Mouse (Mus musculus): ENCODE results near the gene Sh3pxd2a. TPM values are rescaled to one million over a fixed set of nuclear protein-coding genes. Genes with fewer than 3 reads are reported as not detected.

Gene Sh3pxd2a
- polyA plus RNA-seq, 1 experiment from 2014 or later = 1.8 TPM

DNA sequence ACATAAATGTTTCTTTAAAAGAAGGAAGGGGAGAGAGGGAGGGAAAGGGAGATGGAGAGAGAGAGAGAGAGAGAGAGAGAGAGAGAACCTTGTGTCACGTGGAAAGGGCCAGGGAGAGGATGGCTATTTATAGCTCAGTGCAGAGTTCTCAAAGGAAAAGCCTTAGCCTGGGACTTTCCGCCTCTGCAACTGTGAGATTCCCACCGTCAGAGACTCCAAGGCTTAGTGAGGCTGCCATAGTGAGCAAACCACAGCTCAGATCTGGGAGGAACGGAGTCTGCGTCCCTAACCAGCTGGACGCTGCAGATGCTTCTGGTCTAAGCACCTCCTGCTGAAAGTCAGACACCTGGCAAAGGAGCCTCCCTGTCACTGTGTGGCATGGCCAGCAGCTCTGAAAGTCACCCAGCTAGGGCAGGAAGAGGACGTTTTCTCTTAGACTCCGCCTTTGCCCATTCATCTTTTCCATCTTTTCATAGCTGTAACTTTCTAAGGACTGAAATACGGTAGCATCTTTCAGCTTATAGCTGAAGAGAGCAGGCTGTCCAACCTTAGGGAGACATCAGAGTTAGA lies 21.9 kb upstream of the Sh3pxd2a start:
- peak overlapping the region; percentile 51 for H3K27ac ChIP-seq
- no peaks in the 10 kb centered on the region for H3K27me3 ChIP-seq (ENCODE audit: poor library complexity, severe bottlenecking)
- H3K4me1 ChIP-seq = peaks cover 9% of the 10 kb centered on the region
- H3K36me3 ChIP-seq (replicated peaks) = no peaks in the 10 kb centered on the region
- WGBS = 60% methylated on average over 9 of the region's 9 CpGs
- H3K9me3 ChIP-seq = peaks cover 14% of the 10 kb centered on the region; the same call in 1 of the 2 replicates
- DNase-seq (ENCODE audit: extremely low spot score, low spot score) = no peak
- H3K4me3 ChIP-seq = no peak overlapping the region

DNA sequence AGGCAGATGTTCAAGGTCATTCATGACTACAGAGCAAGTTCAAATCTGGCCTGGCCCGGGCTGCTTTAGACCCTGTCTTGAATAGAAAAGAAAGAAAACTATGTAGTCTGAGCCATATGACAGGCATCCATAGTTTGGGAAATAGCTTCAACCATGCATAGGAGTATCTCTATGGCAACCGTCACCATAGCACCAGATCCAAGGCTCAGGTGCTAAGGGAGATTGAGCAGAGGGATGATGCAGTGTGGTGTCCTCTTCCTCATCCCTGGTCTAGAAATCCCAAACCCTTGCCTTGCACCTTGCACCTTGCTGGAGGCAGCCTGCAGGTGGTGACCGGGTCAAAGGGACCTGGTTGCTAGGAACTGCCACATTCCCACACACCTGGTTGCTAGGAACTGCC lies 19.9 kb upstream of the Sh3pxd2a start:
- no peaks in the 10 kb centered on the region for H3K36me3 ChIP-seq (replicated peaks)
- peaks cover 5% of the 10 kb centered on the region; the same call in 1 of the 2 replicates for H3K9me3 ChIP-seq
- H3K27me3 ChIP-seq (ENCODE audit: poor library complexity, severe bottlenecking) = no peaks in the 10 kb centered on the region
- H3K27ac ChIP-seq = 0 out of 2 replicates have a peak overlapping the region, but pooled peaks have one; percentile 8
- no peak overlapping the region for H3K4me3 ChIP-seq
- peaks cover 9% of the 10 kb centered on the region for H3K4me1 ChIP-seq
- 83% methylated on average over 3 of the region's 3 CpGs for WGBS
- DNase-seq (ENCODE audit: extremely low spot score, low spot score) = no peak

DNA sequence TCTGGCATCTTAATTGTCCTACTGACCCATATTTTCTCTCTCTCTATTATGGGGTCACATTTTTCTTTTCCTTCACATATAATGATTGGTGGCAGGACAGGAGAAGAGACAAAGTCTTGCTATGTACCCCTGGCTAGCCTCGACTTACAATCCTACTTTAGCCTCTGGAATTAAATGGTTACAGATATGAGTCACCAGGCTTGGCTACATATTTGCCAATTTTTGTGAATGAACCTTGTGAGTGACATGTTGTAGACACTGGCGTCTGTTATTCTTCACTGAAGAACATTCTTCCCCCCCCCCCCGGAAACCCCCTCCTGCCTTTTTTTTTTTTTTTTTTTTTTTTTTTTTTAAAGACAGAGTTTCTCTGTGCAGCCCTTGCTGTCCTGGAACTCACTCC lies 19.1 kb upstream of the Sh3pxd2a start:
- Histone ChIP-seq H3K36me3 (replicated peaks) (no peaks in the 10 kb centered on the region), H3K4me3 (no peak overlapping the region), H3K27me3 (ENCODE audit: poor library complexity, severe bottlenecking) (no peaks in the 10 kb centered on the region), H3K9me3 (0 out of 2 replicates have a peak, but pooled peaks cover 5% of the 10 kb centered on the region), H3K27ac (no peak overlapping the region), H3K4me1 (peaks cover 9% of the 10 kb centered on the region)
- 79% methylated on average over 3 of the region's 3 CpGs for WGBS
- no peak for DNase-seq (ENCODE audit: extremely low spot score, low spot score)

GRCm38 (mm10) chr19:47473453-47473852 lies 9.3 kb upstream of the Sh3pxd2a start:
- Histone ChIP-seq H3K27me3 (ENCODE audit: poor library complexity, severe bottlenecking) (no peaks in the 10 kb centered on the region), H3K4me1 (peaks cover 19% of the 10 kb centered on the region), H3K36me3 (replicated peaks) (no peaks in the 10 kb centered on the region), H3K27ac (peak overlapping the region; percentile 72), H3K9me3 (no peaks in the 10 kb centered on the region), H3K4me3 (no peak overlapping the region)
- DNase-seq (ENCODE audit: extremely low spot score, low spot score) = no peak
- WGBS = 79% methylated on average over 3 of the region's 3 CpGs

GRCm38 (mm10) chr19:47472881-47473400 lies 8.7 kb upstream of the Sh3pxd2a start:
- no peaks in the 10 kb centered on the region for H3K36me3 ChIP-seq (replicated peaks)
- H3K4me3 ChIP-seq = no peak overlapping the region
- H3K27me3 ChIP-seq (ENCODE audit: poor library complexity, severe bottlenecking) = no peaks in the 10 kb centered on the region
- no peaks in the 10 kb centered on the region for H3K9me3 ChIP-seq
- H3K4me1 ChIP-seq = peaks cover 19% of the 10 kb centered on the region
- WGBS = 68% methylated on average over 15 of the region's 15 CpGs
- DNase-seq (ENCODE audit: extremely low spot score, low spot score) = no peak
- H3K27ac ChIP-seq = peak overlapping the region; percentile 72

DNA sequence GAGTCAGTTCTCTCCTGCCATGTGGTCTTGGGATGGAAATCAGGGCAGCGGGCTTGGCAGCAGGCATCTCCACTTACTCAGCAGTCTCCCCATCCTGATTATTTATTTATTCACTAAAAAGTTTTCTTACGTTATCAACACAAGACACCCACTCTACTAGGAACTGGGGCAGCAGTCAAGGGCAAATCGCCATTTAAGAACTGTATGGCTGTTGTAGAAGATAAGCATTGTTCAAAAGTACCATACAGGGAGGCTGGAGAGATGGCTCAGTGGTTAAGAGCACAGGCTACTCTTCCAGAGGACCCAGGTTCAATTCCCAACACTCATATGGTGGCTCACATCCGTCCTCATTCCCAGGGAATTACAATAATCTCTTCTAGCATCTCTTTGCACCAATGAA lies 7.6 kb upstream of the Sh3pxd2a start:
- H3K9me3 ChIP-seq = no peaks in the 10 kb centered on the region
- no peaks in the 10 kb centered on the region for H3K36me3 ChIP-seq (replicated peaks)
- no peak for DNase-seq (ENCODE audit: extremely low spot score, low spot score)
- H3K4me3 ChIP-seq = no peak overlapping the region
- H3K27ac ChIP-seq = no peak overlapping the region
- H3K27me3 ChIP-seq (ENCODE audit: poor library complexity, severe bottlenecking) = no peaks in the 10 kb centered on the region
- 79% methylated on average over 4 of the region's 4 CpGs for WGBS
- peaks cover 19% of the 10 kb centered on the region for H3K4me1 ChIP-seq

DNA sequence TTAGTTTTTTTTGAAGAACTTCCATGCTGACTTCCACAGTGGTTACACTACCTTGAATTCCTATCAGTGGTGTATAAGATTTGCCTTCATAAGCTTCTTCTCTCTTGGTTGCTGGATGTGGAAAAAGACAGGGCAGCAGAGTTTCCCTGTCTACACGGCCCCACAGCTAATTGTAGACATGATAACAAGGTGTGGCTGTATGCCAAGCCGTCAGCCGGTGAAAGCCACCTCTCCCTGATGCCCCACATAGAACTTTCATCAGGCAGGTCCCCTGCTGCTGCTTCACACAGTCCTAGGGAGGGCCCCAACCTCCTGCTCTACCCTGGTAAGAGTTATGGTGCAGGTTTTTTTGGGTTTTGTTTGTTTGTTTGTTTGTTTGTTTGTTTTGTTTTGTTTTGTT lies 4.5 kb upstream of the Sh3pxd2a start:
- no peaks in the 10 kb centered on the region for H3K9me3 ChIP-seq
- DNase-seq (ENCODE audit: extremely low spot score, low spot score) = no peak
- WGBS = 80% methylated on average over 3 of the region's 3 CpGs
- H3K27ac ChIP-seq = no peak overlapping the region
- H3K4me1 ChIP-seq = peaks cover 31% of the 10 kb centered on the region
- H3K4me3 ChIP-seq = no peak overlapping the region
- H3K36me3 ChIP-seq (replicated peaks) = no peaks in the 10 kb centered on the region
- H3K27me3 ChIP-seq (ENCODE audit: poor library complexity, severe bottlenecking) = peaks cover 9% of the 10 kb centered on the region

GRCm38 (mm10) chr19:47466775-47467174 lies 2.6 kb upstream of the Sh3pxd2a start:
- whole genome bisulfite sequencing = 84% methylated on average over 8 of the region's 8 CpGs
- H3K27me3 ChIP-seq (ENCODE audit: poor library complexity, severe bottlenecking) = peaks cover 20% of the 10 kb centered on the region
- no peak overlapping the region for H3K4me3 ChIP-seq
- H3K4me1 ChIP-seq = peaks cover 32% of the 10 kb centered on the region
- H3K27ac ChIP-seq = no peak overlapping the region
- DNase-seq (ENCODE audit: extremely low spot score, low spot score) = no peak
- peaks cover 5% of the 10 kb centered on the region for H3K36me3 ChIP-seq (replicated peaks)
- H3K9me3 ChIP-seq = peaks cover 2% of the 10 kb centered on the region; the same call in 1 of the 2 replicates

DNA sequence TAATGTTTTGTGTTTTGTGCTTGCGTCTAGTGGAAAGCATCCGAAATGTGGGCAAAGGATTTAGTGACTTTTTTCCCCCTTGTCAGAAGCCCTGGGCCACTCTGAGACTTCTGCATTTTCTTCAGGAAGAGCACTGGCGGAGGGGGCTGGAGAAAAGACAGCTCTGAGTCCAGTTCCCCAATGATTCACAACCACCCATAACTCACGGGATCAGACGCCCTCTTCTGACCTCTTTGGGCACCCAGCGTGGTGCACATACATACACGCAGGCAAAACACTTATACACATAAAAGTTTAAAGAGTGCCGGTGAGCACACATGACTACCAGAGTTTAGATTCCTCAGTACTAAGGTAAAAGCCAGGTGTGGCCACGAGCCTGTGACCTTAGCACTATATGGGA lies 1.3 kb upstream of the Sh3pxd2a start:
- peaks cover 6% of the 10 kb centered on the region; the same call in 1 of the 2 replicates for H3K9me3 ChIP-seq
- H3K27me3 ChIP-seq (ENCODE audit: poor library complexity, severe bottlenecking) = peaks cover 26% of the 10 kb centered on the region
- peaks cover 36% of the 10 kb centered on the region for H3K4me1 ChIP-seq
- H3K27ac ChIP-seq = no peak overlapping the region
- DNase-seq (ENCODE audit: extremely low spot score, low spot score) = no peak
- WGBS = 64% methylated on average over 9 of the region's 9 CpGs
- peaks cover 11% of the 10 kb centered on the region for H3K36me3 ChIP-seq (replicated peaks)
- no peak overlapping the region for H3K4me3 ChIP-seq

GRCm38 (mm10) chr19:47463636-47464303 lies 431 bp downstream of the Sh3pxd2a start:
- Histone ChIP-seq H3K27ac (peak overlapping the region; percentile 92), H3K4me3 (peak overlapping the region; percentile 81), H3K36me3 (replicated peaks) (peaks cover 11% of the 10 kb centered on the region), H3K9me3 (peaks cover 6% of the 10 kb centered on the region; the same call in 1 of the 2 replicates), H3K27me3 (ENCODE audit: poor library complexity, severe bottlenecking) (peaks cover 29% of the 10 kb centered on the region), H3K4me1 (peaks cover 53% of the 10 kb centered on the region)
- peak; percentile 75 for DNase-seq (ENCODE audit: extremely low spot score, low spot score)
- WGBS = under 1% methylated on average over 46 of the region's 46 CpGs

- peak overlapping the region; percentile 81 for H3K4me3 ChIP-seq
- H3K4me1 ChIP-seq = peaks cover 59% of the 10 kb centered on the region
- peak overlapping the region; percentile 92 for H3K27ac ChIP-seq
- H3K36me3 ChIP-seq (replicated peaks) = peaks cover 11% of the 10 kb centered on the region
- DNase-seq (ENCODE audit: extremely low spot score, low spot score) = peak; percentile 50
- H3K27me3 ChIP-seq (ENCODE audit: poor library complexity, severe bottlenecking) = peaks cover 29% of the 10 kb centered on the region
- H3K9me3 ChIP-seq = peaks cover 6% of the 10 kb centered on the region; the same call in 1 of the 2 replicates
- WGBS = under 1% methylated on average over 13 of the region's 13 CpGs
Measured at GRCm38 (mm10) chr19:47463206-47463605, 995 bp downstream of the Sh3pxd2a start.

DNA sequence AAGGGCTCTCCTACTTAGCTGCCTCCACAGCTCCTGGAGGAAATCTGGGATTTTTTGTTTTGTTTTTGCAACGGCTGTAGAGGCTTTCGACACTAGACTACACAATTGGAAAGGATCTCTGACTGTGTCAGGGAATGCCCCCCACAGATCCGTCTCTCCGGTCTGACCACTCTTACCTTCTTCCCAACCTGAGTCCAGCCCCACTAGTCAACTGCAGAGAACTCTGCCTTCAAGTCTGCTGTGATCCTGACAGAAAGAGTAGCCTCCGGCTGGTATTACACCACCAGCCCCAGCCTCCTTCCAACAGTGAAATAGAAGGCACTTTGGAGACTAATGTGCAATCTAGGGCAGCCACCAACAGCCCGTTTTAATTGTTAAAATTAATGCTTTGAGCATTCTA lies 1.5 kb downstream of the Sh3pxd2a start:
- no peak for DNase-seq (ENCODE audit: extremely low spot score, low spot score)
- peaks cover 64% of the 10 kb centered on the region for H3K4me1 ChIP-seq
- WGBS = 22% methylated on average over 6 of the region's 6 CpGs
- no peak overlapping the region for H3K27ac ChIP-seq
- H3K36me3 ChIP-seq (replicated peaks) = peaks cover 11% of the 10 kb centered on the region
- H3K9me3 ChIP-seq = peaks cover 6% of the 10 kb centered on the region; the same call in 1 of the 2 replicates
- H3K4me3 ChIP-seq = peak overlapping the region; percentile 81
- H3K27me3 ChIP-seq (ENCODE audit: poor library complexity, severe bottlenecking) = peaks cover 29% of the 10 kb centered on the region

GRCm38 (mm10) chr19:47461838-47462237 lies 2.4 kb downstream of the Sh3pxd2a start:
- peaks cover 11% of the 10 kb centered on the region for H3K36me3 ChIP-seq (replicated peaks)
- no peak for DNase-seq (ENCODE audit: extremely low spot score, low spot score)
- H3K9me3 ChIP-seq = peaks cover 6% of the 10 kb centered on the region; the same call in 1 of the 2 replicates
- H3K4me1 ChIP-seq = peaks cover 73% of the 10 kb centered on the region
- no peak overlapping the region for H3K4me3 ChIP-seq
- no peak overlapping the region for H3K27ac ChIP-seq
- WGBS = 96% methylated on average over 3 of the region's 3 CpGs
- peaks cover 29% of the 10 kb centered on the region for H3K27me3 ChIP-seq (ENCODE audit: poor library complexity, severe bottlenecking)

Data from forebrain, embryonic 10.5 days (tissue).